Mouse (Mus musculus) forebrain, embryonic 12.5 days (tissue): ENCODE data around the gene Cdyl. TPM values are rescaled to one million over a fixed set of nuclear protein-coding genes. Genes with fewer than 3 reads are reported as not detected.

Source experiments
- ATAC-seq: fragments of 200-750 bp; cut with Nextera tagmentation; 2 replicates; pipeline ENCODE4 v1.8.0; 2017; ENCODE audit warnings: moderate TSS enrichment; ENCODE audit not compliant: low FRiP score
- H3K27ac ChIP-seq: fragments of 300-500 bp; sonication (generic); 2 replicates; pipeline ENCODE4 v1.5.1; 2016; ENCODE audit warnings: mild to moderate bottlenecking
- H3K27me3 ChIP-seq: fragments of 300-500 bp; sonication (generic); 2 replicates; pipeline ENCODE4 v1.6.1; 2016; ENCODE audit warnings: mild to moderate bottlenecking
- H3K36me3 ChIP-seq: fragments of 300-500 bp; sonication (generic); replicated peaks from 2 replicates; pipeline ENCODE4 v1.6.1; 2016; ENCODE audit warnings: mild to moderate bottlenecking
- H3K4me1 ChIP-seq: fragments of 300-500 bp; sonication (generic); 2 replicates; pipeline ENCODE4 v1.6.1; 2016
- H3K4me2 ChIP-seq: fragments of 300-500 bp; sonication (generic); 2 replicates; pipeline ENCODE4 v1.6.1; 2016; ENCODE audit warnings: mild to moderate bottlenecking, moderate library complexity
- H3K4me3 ChIP-seq: fragments of 300-500 bp; sonication (generic); replicated peaks from 2 replicates; pipeline ENCODE4 v1.5.1; 2016; ENCODE audit warnings: mild to moderate bottlenecking
- H3K9ac ChIP-seq: fragments of 300-500 bp; sonication (generic); 2 replicates; pipeline ENCODE4 v1.6.1; 2016; ENCODE audit warnings: mild to moderate bottlenecking
- H3K9me3 ChIP-seq: fragments of 300-500 bp; sonication (generic); 2 replicates; pipeline ENCODE4 v1.6.1; 2016
- WGBS: fragments of 180-500 bp; shearing (Covaris S2); methylation state at CpG from one replicate; pipeline ENCODE4 v1.1.7; 2016; 5-methylcytosine and 5-hydroxymethylcytosine counted together
- polyA plus RNA-seq: library from polyadenylated mRNA; unstranded; fragments of >200 nt; fragmentation: Nextera tagmentation; extraction: Ambion mirVana; gene quantifications from 2 replicates; pipeline ENCODE4 v1.2.1, GENCODE M21; 2016

The Cdyl gene
- polyA plus RNA-seq, 1 experiment from 2014 or later = 12.2 TPM

- Histone ChIP-seq H3K4me2 (no peak overlapping the region), H3K27ac (no peak overlapping the region), H3K27me3 (no peaks in the 10 kb centered on the region), H3K4me3 (no peak overlapping the region), H3K36me3 (no peaks in the 10 kb centered on the region), H3K9ac (no peak overlapping the region), H3K9me3 (no peaks in the 10 kb centered on the region), H3K4me1 (no peaks in the 10 kb centered on the region)
- ATAC-seq = no peak
- WGBS = 66% methylated on average over 1 of the region's 1 CpGs
These were observed 63.4 kb downstream of the Cdyl start for GRCm38 (mm10) chr13:35723073-35723472.

DNA sequence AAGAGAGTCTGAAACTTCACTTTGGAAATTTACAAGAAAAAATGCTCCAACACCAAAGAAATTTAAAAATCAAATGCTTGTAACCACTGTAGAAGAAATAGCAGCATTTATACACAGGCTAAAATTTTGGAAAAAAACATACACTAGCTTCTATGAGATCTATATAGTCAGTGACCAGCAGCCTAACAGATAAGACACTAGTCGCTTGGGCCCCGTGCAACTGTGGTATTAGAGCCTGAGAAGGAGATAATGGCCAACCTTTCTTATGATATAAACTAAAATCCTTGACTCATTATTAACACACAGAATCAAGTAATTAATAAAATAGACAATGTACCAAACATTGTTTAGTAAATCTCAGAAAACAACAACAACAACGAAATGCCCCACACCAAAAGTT lies 66.4 kb downstream of the Cdyl start:
- Histone ChIP-seq H3K9ac (no peak overlapping the region), H3K4me3 (no peak overlapping the region), H3K4me2 (no peak overlapping the region), H3K36me3 (no peaks in the 10 kb centered on the region), H3K9me3 (no peaks in the 10 kb centered on the region), H3K4me1 (no peaks in the 10 kb centered on the region), H3K27ac (no peak overlapping the region), H3K27me3 (no peaks in the 10 kb centered on the region)
- 95% methylated on average over 3 of the region's 3 CpGs for WGBS
- ATAC-seq = no peak

DNA sequence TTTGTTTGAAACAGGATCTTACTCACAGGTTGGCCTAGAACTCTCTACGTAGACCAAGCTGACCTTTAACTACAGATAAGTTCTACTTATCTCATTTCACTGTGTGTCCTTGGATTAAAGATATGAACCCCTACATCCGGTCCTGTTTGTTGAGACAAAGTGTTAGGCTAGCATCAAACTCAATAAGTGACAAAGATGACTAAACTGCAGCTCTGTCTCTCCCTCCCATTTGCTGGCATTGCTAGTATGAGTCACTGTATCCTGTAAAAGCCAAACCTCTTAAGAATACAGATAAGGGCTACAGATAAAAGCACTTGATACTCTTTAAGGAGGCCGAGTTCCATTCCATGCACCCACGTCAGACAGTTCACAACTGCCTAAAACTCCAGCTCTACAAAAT lies 72.5 kb downstream of the Cdyl start:
- WGBS = 90% methylated on average over 4 of the region's 4 CpGs
- no peak for ATAC-seq

GRCm38 (mm10) chr13:35732891-35733596 lies 73.4 kb downstream of the Cdyl start:
- Histone ChIP-seq H3K4me3 (no peak overlapping the region), H3K9ac (no peak overlapping the region), H3K27me3 (peaks cover under 1% of the 10 kb centered on the region), H3K9me3 (no peaks in the 10 kb centered on the region), H3K4me2 (no peak overlapping the region), H3K4me1 (no peaks in the 10 kb centered on the region), H3K27ac (no peak overlapping the region), H3K36me3 (no peaks in the 10 kb centered on the region)
- 88% methylated on average over 5 of the region's 5 CpGs for WGBS
- ATAC-seq = no peak

More for the DNA sequence above, 72.5 kb downstream of the Cdyl start:
- Histone ChIP-seq H3K9ac (no peak overlapping the region), H3K9me3 (no peaks in the 10 kb centered on the region), H3K4me2 (no peak overlapping the region), H3K27me3 (no peaks in the 10 kb centered on the region), H3K36me3 (no peaks in the 10 kb centered on the region), H3K27ac (no peak overlapping the region), H3K4me3 (no peak overlapping the region), H3K4me1 (no peaks in the 10 kb centered on the region)

DNA sequence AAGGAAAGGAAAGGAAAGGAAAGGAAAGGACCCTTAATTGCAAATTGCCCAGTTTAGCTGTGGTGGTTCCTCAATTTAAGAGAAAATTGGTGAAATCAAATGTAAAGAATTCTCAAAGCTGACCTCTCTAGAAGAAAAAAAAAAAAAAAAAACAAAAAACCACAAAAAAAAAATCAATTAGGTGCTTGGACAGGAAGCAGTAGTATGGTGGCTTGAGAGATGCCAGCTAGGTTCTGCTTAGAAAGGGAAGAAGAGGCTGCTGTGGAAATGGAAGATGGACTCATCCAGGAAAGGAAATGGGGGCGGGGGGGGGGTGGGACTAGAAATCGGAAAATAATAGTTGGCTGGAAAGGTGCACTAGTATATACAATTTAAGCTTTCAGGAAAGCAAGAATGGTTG lies 77.9 kb downstream of the Cdyl start:
- no peak overlapping the region for H3K4me2 ChIP-seq
- no peaks in the 10 kb centered on the region for H3K36me3 ChIP-seq
- H3K4me1 ChIP-seq = peaks cover 10% of the 10 kb centered on the region
- WGBS = 11% methylated on average over 2 of the region's 2 CpGs
- no peak overlapping the region for H3K27ac ChIP-seq
- H3K4me3 ChIP-seq = no peak overlapping the region
- no peak overlapping the region for H3K9ac ChIP-seq
- no peak for ATAC-seq
- peaks cover 31% of the 10 kb centered on the region for H3K27me3 ChIP-seq
- no peaks in the 10 kb centered on the region for H3K9me3 ChIP-seq

DNA sequence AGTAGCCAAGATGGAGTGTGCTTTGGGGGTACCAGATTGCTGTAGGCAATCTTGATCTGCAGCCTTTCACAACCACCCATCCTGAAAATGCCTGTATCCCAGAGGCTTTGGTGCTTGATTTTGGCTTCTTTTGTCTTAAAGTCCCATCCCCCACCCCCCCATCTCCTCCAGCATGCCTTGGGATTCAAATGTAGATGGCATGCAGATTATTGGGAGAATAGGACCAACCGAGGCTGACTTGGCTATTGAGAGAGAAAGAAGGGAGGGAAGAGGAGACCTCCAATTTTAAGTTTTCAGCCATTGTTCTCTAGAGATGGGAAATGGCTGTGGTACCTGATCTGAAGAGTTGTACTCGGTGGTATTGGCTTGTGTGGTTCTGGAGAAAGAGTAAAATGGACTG lies 78.6 kb downstream of the Cdyl start:
- H3K9me3 ChIP-seq = no peaks in the 10 kb centered on the region
- no peak overlapping the region for H3K27ac ChIP-seq
- no peak for ATAC-seq
- H3K4me1 ChIP-seq = peaks cover 16% of the 10 kb centered on the region
- 4% methylated on average over 2 of the region's 2 CpGs for WGBS
- no peak overlapping the region for H3K4me2 ChIP-seq
- peaks cover 31% of the 10 kb centered on the region for H3K27me3 ChIP-seq
- H3K36me3 ChIP-seq = no peaks in the 10 kb centered on the region
- H3K4me3 ChIP-seq = no peak overlapping the region
- no peak overlapping the region for H3K9ac ChIP-seq

DNA sequence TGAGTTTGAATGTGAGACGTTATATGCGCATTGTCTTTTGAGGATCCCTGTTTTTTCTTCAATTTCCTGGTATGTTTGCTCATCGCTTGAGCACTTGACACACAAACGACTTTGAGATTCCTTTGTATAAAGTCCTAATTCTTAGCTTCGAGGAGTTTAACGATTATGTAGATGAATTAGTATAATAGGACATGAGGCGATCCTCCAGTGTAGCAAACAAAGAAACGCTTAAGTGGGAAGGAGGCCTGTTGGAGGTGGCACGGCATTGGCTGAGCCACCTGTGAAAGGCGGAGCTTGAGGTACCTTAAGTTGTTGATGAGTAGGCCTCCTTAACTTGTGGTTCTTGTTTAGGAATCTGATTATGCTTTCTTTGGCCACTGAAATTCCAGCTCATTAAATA lies 79.8 kb downstream of the Cdyl start:
- H3K4me3 ChIP-seq = no peak overlapping the region
- no peaks in the 10 kb centered on the region for H3K36me3 ChIP-seq
- ATAC-seq = no peak
- no peak overlapping the region for H3K4me2 ChIP-seq
- no peaks in the 10 kb centered on the region for H3K9me3 ChIP-seq
- H3K27me3 ChIP-seq = peaks cover 31% of the 10 kb centered on the region
- H3K9ac ChIP-seq = no peak overlapping the region
- H3K27ac ChIP-seq = no peak overlapping the region
- H3K4me1 ChIP-seq = peaks cover 23% of the 10 kb centered on the region
- WGBS = 11% methylated on average over 10 of the region's 10 CpGs

- H3K9me3 ChIP-seq = no peaks in the 10 kb centered on the region
- 0 out of 2 replicates have a peak overlapping the region, but pooled peaks have one; percentile 12 for H3K9ac ChIP-seq
- H3K36me3 ChIP-seq = no peaks in the 10 kb centered on the region
- H3K27me3 ChIP-seq = peaks cover 31% of the 10 kb centered on the region
- peaks cover 23% of the 10 kb centered on the region for H3K4me1 ChIP-seq
- peak overlapping the region; percentile 78 for H3K4me2 ChIP-seq
- H3K27ac ChIP-seq = no peak overlapping the region
- peak; percentile 82 for ATAC-seq
- H3K4me3 ChIP-seq = peak overlapping the region; percentile 84
- WGBS = under 1% methylated on average over 47 of the region's 61 CpGs
These were observed 80.8 kb downstream of the Cdyl start for GRCm38 (mm10) chr13:35740301-35741039.

- under 1% methylated on average over 52 of the region's 68 CpGs for WGBS
- Histone ChIP-seq H3K9me3 (no peaks in the 10 kb centered on the region), H3K4me1 (peaks cover 23% of the 10 kb centered on the region), H3K36me3 (no peaks in the 10 kb centered on the region), H3K4me3 (peak overlapping the region; percentile 84), H3K4me2 (peak overlapping the region; percentile 78), H3K27ac (peak overlapping the region; percentile 87), H3K9ac (peak overlapping the region; percentile 90), H3K27me3 (peaks cover 31% of the 10 kb centered on the region)
- peak; percentile 94 for ATAC-seq
These were observed 81.5 kb downstream of the Cdyl start for GRCm38 (mm10) chr13:35741040-35741619.

GRCm38 (mm10) chr13:35741620-35742421 lies 82.2 kb downstream of the Cdyl start:
- under 1% methylated on average over 75 of the region's 93 CpGs for WGBS
- H3K9ac ChIP-seq = peak overlapping the region; percentile 90
- peak overlapping the region; percentile 78 for H3K4me2 ChIP-seq
- H3K27ac ChIP-seq = peak overlapping the region; percentile 87
- H3K27me3 ChIP-seq = peaks cover 31% of the 10 kb centered on the region
- peak; percentile 82 for ATAC-seq
- peaks cover 23% of the 10 kb centered on the region for H3K4me1 ChIP-seq
- H3K36me3 ChIP-seq = no peaks in the 10 kb centered on the region; the same call in 1 of the 2 replicates
- H3K9me3 ChIP-seq = peaks cover 4% of the 10 kb centered on the region; the same call in 1 of the 2 replicates
- peak overlapping the region; percentile 84 for H3K4me3 ChIP-seq

- peak overlapping the region; percentile 84 for H3K4me3 ChIP-seq
- peaks cover 12% of the 10 kb centered on the region for H3K9me3 ChIP-seq
- H3K27me3 ChIP-seq = peaks cover 31% of the 10 kb centered on the region
- 26% methylated on average over 4 of the region's 4 CpGs for WGBS
- H3K4me1 ChIP-seq = peaks cover 23% of the 10 kb centered on the region
- no peaks in the 10 kb centered on the region; the same call in 1 of the 2 replicates for H3K36me3 ChIP-seq
- ATAC-seq = no peak
- peak overlapping the region; percentile 90 for H3K9ac ChIP-seq
- H3K4me2 ChIP-seq = peak overlapping the region; percentile 78
- H3K27ac ChIP-seq = no peak overlapping the region
These were observed 83.1 kb downstream of the Cdyl start for GRCm38 (mm10) chr13:35742696-35743095.

- WGBS = 72% methylated on average over 1 of the region's 1 CpGs
- no peak overlapping the region for H3K27ac ChIP-seq
- ATAC-seq = no peak
- peak overlapping the region; percentile 84 for H3K4me3 ChIP-seq
- H3K36me3 ChIP-seq = no peaks in the 10 kb centered on the region; the same call in 1 of the 2 replicates
- peaks cover 15% of the 10 kb centered on the region for H3K9me3 ChIP-seq
- peaks cover 29% of the 10 kb centered on the region for H3K27me3 ChIP-seq
- peak overlapping the region; percentile 78 for H3K4me2 ChIP-seq
- no peak overlapping the region for H3K9ac ChIP-seq
- H3K4me1 ChIP-seq = peaks cover 23% of the 10 kb centered on the region
These were observed 83.6 kb downstream of the Cdyl start for GRCm38 (mm10) chr13:35743196-35743595.
